Mouse (Mus musculus): ENCODE data around the gene Idi2.
"Not testable (repeated sequence)": the region's sequence is repeated elsewhere in the genome, so short reads cannot be mapped to it uniquely, and the experiment has no call there.

GRCm38 (mm10) chr13:8956873-8957272 lies 4.2 kb downstream of the Idi2 start:
- TF ChIP-seq ZNF384 (IDR thresholded peaks at IDR 0.05; ENCODE audit: low read depth, low read length); ZKSCAN1 (IDR thresholded peaks at IDR 0.05; ENCODE audit: borderline replicate concordance, low read depth, low read length): not testable (repeated sequence)

Data from CH12.LX (cell line).